Mouse (Mus musculus): ENCODE measurements around the gene C330007P06Rik. TPM values are rescaled to one million over a fixed set of nuclear protein-coding genes. Genes with fewer than 3 reads are reported as not detected.
"Not testable (repeated sequence)": the region's sequence is repeated elsewhere in the genome, so short reads cannot be mapped to it uniquely, and the experiment has no call there.

The C330007P06Rik gene
- polyA plus RNA-seq, 1 experiment = 14.5 TPM

DNA sequence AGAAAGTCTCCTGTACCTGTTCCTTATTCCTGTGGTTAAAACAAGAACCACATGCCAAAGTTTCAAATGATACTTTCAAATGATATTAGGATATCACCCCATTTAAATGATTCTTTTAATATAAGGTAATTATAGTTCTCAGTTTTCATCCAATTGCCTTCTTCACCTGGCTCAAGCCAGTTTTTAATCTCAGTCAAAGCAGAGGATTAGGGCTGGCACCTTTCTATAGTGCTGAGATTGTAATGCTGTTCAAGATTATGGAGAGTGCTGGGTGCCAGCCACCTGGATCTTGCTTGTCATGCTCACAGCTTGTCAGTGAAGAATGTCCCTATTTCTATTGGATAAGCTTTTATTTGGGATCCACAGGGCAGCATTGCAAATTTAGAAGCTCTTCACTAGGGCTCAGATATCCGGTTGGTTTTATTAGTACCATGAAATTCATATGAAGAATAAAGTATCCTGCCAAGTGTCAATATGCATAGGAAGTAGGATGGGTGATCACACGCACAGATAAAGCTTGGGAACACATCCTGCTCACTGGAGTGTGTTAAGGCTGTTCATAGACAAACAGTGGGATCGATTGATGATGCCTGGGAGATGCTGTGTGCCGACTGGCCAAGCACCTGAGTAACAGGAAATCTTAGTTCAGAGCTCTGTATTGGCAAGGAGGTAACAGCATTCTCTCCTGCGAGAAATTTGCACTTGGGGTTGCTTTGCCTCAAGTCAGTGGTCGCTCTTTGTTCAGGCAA lies 74.6 kb downstream of the C330007P06Rik start:
- DNase-seq (ENCODE audit: low read depth) = no peak

- DNase-seq (ENCODE audit: low read depth) = not testable (repeated sequence)
These were observed 77.2 kb downstream of the C330007P06Rik start for GRCm38 (mm10) chrX:36796734-36797133.

GRCm38 (mm10) chrX:36796163-36796581 lies 77.7 kb downstream of the C330007P06Rik start:
- DNase-seq (ENCODE audit: low read depth) = no peak

DNA sequence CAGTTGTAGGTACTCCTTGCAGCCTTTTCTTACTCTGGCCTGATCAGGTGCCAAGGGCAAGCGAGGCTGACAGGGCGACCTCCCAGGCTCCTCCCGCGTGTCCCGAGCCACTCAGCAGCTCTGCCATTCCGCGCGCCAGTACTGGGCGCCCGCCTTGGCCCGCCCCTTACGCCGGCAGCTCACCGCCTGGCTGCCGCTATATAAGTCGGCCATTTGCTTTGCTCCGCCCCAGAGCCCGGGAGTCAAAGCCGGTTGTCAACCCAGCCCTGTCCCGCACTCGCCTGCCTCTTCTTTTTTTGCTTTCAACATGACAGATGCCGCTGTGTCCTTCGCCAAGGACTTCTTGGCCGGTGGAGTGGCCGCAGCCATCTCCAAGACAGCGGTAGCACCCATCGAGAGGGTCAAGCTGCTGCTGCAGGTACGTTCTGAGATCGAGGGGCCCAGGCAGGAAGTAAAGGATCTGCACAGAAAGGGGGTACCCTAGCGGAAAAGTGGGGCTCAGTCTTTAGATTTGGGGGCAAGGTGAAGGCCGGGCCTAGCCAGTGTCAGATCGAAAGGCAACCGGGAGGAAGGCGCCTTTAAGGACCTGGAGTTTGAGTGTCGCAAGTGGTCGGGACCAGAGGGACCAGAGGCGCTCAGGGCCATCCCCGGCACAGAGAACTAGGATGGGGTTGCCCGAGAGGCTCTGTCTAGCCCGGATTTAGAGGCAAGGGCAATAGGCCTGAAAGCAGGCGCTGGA lies 78.3 kb downstream of the C330007P06Rik start, which contains the start of gene Slc25a5:
Gene Slc25a5 (plus strand): TSS at position 228 of the 739 bp plus-strand sequence.
- no peak for DNase-seq (ENCODE audit: low read depth)

DNA sequence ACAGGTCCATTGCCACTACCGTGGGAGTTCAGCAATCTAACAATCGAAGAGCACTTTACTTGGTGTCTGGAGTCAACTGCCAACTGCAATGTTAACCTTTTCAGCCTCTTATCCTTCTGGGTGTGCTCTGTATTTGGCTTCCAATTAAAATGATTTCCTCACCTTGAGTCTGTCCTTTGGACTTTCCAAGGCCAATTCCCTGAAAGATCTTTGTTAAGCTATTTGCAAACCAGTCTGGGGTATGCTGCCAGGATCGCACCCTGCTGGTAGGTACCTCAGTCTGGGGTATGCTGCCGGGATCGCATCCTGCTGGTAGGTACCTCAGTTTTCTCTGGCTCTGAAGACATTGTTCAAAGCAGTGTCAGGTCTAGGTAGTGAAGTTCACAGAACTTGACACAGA lies 79.3 kb downstream of the C330007P06Rik start:
- no peak for DNase-seq (ENCODE audit: low read depth)

GRCm38 (mm10) chrX:36789360-36789759 lies 84.6 kb downstream of the C330007P06Rik start:
- no peak for DNase-seq (ENCODE audit: low read depth)

DNA sequence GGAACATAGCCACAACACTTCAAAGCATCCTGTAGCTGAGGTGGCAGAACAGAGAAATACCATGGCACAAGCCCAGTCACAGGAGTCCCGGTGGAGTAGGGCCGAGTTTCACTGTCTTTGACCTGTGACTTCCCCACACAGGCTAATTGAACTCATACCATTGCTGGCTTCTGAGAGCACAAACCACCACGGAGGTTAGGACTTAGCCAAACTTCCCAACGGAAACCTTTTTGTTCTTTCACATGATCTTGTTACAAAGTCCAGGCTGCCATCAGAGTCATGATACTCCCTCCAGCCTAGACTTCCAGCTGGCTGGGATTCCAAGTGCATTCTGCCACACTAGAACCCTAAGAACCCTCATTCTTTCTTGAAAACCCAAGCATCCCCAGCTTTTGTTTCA lies 96.2 kb downstream of the C330007P06Rik start:
- DNase-seq (ENCODE audit: low read depth) = no peak

GRCm38 (mm10) chrX:36775520-36775919 lies 98.4 kb downstream of the C330007P06Rik start:
- DNase-seq (ENCODE audit: low read depth) = no peak

Other genes starting within 250 kb of the C330007P06Rik start
- gene Akap17b, start 228.7 kb downstream of the C330007P06Rik start, polyA plus RNA-seq (2012; rRNA removed) = 0.91 and 1.1 TPM in 2 replicates
- gene Slc25a43, start 130.5 kb downstream of the C330007P06Rik start, polyA plus RNA-seq (2012; rRNA removed) = 0.57 TPM in 2 replicates
- 543 and 651 TPM in 2 replicates for gene Slc25a5, start 78.5 kb downstream of the C330007P06Rik start, polyA plus RNA-seq (2012; rRNA removed)
- gene Ube2a, start 211 bp downstream of the C330007P06Rik start, polyA plus RNA-seq (2012; rRNA removed) = 27.5 and 34.6 TPM in 2 replicates
- gene Nkrf, start 28.8 kb upstream of the C330007P06Rik start, polyA plus RNA-seq (2012; rRNA removed) = 1.2 and 1.9 TPM in 2 replicates
- 4.5 and 5.2 TPM in 2 replicates for gene Sept6, start 117.7 kb upstream of the C330007P06Rik start, polyA plus RNA-seq (2012; rRNA removed)
- 0.08 TPM in 1 of 2 replicates, not detected in the other for gene Sowahd, start 174.7 kb upstream of the C330007P06Rik start, polyA plus RNA-seq (2012; rRNA removed)
- 89.9 and 144 TPM in 2 replicates for gene Rpl39, start 211.3 kb upstream of the C330007P06Rik start, polyA plus RNA-seq (2012; rRNA removed)
- gene Upf3b, start 236.2 kb upstream of the C330007P06Rik start, polyA plus RNA-seq (2012; rRNA removed) = 6.3 and 7.8 TPM in 2 replicates